Mouse (Mus musculus) small intestine, adult 2 months (tissue): ENCODE results near the gene Lpcat1. TPM values are rescaled to one million over a fixed set of nuclear protein-coding genes. Genes with fewer than 3 reads are reported as not detected.

Experiments used
- H3K27ac ChIP-seq: fragments of 200-500 bp; 2 replicates; pipeline ENCODE4 v1.5.1; 2012; ENCODE audit warnings: low read depth, low read length, control low read depth, inconsistent platforms; ENCODE audit not compliant: insufficient read depth
- H3K27me3 ChIP-seq: fragments of 200-500 bp; 2 replicates; pipeline ENCODE4 v1.6.1; 2012; ENCODE audit warnings: mild to moderate bottlenecking, moderate library complexity, low read length, inconsistent platforms; ENCODE audit not compliant: control insufficient read depth, insufficient read depth
- H3K36me3 ChIP-seq: fragments of 200-500 bp; 2 replicates; pipeline ENCODE4 v1.6.1; 2012; ENCODE audit warnings: mild to moderate bottlenecking, low read length, control low read depth, inconsistent platforms; ENCODE audit not compliant: control insufficient read depth, insufficient read depth
- H3K4me1 ChIP-seq: fragments of 200-500 bp; 2 replicates; pipeline ENCODE4 v1.6.1; 2012; ENCODE audit warnings: low read length, inconsistent platforms, mixed read lengths; ENCODE audit not compliant: control insufficient read depth, insufficient read depth, insufficient read length
- H3K4me3 ChIP-seq: fragments of 200-500 bp; 2 replicates; pipeline ENCODE4 v1.5.1; 2012; ENCODE audit warnings: low read depth, mild to moderate bottlenecking, control low read depth, inconsistent platforms, low read length, moderate library complexity
- CTCF ChIP-seq: fragments of 200-500 bp; IDR thresholded peaks from 2 replicates; pipeline ENCODE4 v1.5.1; 2012; ENCODE audit warnings: low read depth, mild to moderate bottlenecking, control low read depth, inconsistent platforms, low read length, moderate library complexity, mixed read lengths; ENCODE audit not compliant: insufficient replicate concordance, insufficient read length; ENCODE audit errors: extremely low read depth
- POLR2A ChIP-seq: fragments of 200-500 bp; IDR thresholded peaks from 2 replicates; pipeline ENCODE4 v1.6.1; 2012; ENCODE audit warnings: low read depth, mild to moderate bottlenecking, control low read depth, inconsistent platforms, low read length, moderate library complexity
- WGBS: fragments of 180-500 bp; shearing (Covaris S2); methylation state at CpG from one replicate; pipeline ENCODE4 v1.1.7; 2018; 5-methylcytosine and 5-hydroxymethylcytosine counted together
- polyA plus RNA-seq: library from polyadenylated mRNA; depleted of rRNA; stranded (reverse); fragments of >200 nt; gene quantifications from 2 replicates; pipeline ENCODE4 v1.2.3, GENCODE M21; 2012

Lpcat1 gene
- polyA plus RNA-seq, 1 experiment, result 6.8 TPM

GRCm38 (mm10) chr13:73477841-73478240 is 10.8 kb downstream of the Lpcat1 start:
- Histone ChIP-seq H3K4me1 (0 out of 2 replicates have a peak, but pooled peaks cover 8% of the 10 kb centered on the region), H3K4me3 (no peak overlapping the region), H3K36me3 (no peaks in the 10 kb centered on the region), H3K27me3 (no peaks in the 10 kb centered on the region), H3K27ac (no peak overlapping the region)
- TF ChIP-seq POLR2A (no peak), CTCF (no peak)
- 94% methylated on average over 2 of the region's 2 CpGs for WGBS

- Histone ChIP-seq H3K27ac (no peak overlapping the region), H3K4me1 (peaks cover 2% of the 10 kb centered on the region; the same call in 1 of the 2 replicates), H3K4me3 (no peak overlapping the region), H3K27me3 (no peaks in the 10 kb centered on the region), H3K36me3 (no peaks in the 10 kb centered on the region)
- TF ChIP-seq POLR2A (no peak), CTCF (no peak)
- 71% methylated on average over 7 of the region's 7 CpGs for WGBS
Measured at GRCm38 (mm10) chr13:73482476-73482875, 15.5 kb downstream of the Lpcat1 start.

- H3K4me1 ChIP-seq, result peaks cover 5% of the 10 kb centered on the region; the same call in 1 of the 2 replicates
- H3K36me3 ChIP-seq, result no peaks in the 10 kb centered on the region
- no peak overlapping the region for H3K27ac ChIP-seq
- 93% methylated on average over 6 of the region's 6 CpGs for WGBS
- H3K27me3 ChIP-seq, result no peaks in the 10 kb centered on the region
- TF ChIP-seq CTCF (no peak), POLR2A (no peak)
- no peak overlapping the region for H3K4me3 ChIP-seq
Measured at GRCm38 (mm10) chr13:73483331-73483730, 16.3 kb downstream of the Lpcat1 start.

GRCm38 (mm10) chr13:73484171-73484570 is 17.2 kb downstream of the Lpcat1 start:
- TF ChIP-seq POLR2A (no peak), CTCF (no peak)
- Histone ChIP-seq H3K36me3 (no peaks in the 10 kb centered on the region), H3K4me3 (no peak overlapping the region), H3K27me3 (no peaks in the 10 kb centered on the region), H3K4me1 (peaks cover 5% of the 10 kb centered on the region; the same call in 1 of the 2 replicates), H3K27ac (no peak overlapping the region)
- 39% methylated on average over 5 of the region's 5 CpGs for WGBS

- Histone ChIP-seq H3K4me1 (peaks cover 8% of the 10 kb centered on the region; the same call in 1 of the 2 replicates), H3K36me3 (no peaks in the 10 kb centered on the region), H3K27me3 (no peaks in the 10 kb centered on the region), H3K4me3 (no peak overlapping the region), H3K27ac (no peak overlapping the region)
- no peak for TF ChIP-seq CTCF
- no peak for TF ChIP-seq POLR2A
- 60% methylated on average over 3 of the region's 3 CpGs for WGBS
Measured at GRCm38 (mm10) chr13:73488105-73488504, 21.1 kb downstream of the Lpcat1 start.

- no peak overlapping the region for H3K4me3 ChIP-seq
- peaks cover 8% of the 10 kb centered on the region; the same call in 1 of the 2 replicates for H3K4me1 ChIP-seq
- H3K27me3 ChIP-seq, result no peaks in the 10 kb centered on the region
- WGBS, result 72% methylated on average over 9 of the region's 9 CpGs
- no peak overlapping the region for H3K27ac ChIP-seq
- no peak for TF ChIP-seq CTCF
- TF ChIP-seq POLR2A, result no peak
- H3K36me3 ChIP-seq, result no peaks in the 10 kb centered on the region
Measured at GRCm38 (mm10) chr13:73488707-73489106, 21.7 kb downstream of the Lpcat1 start.

- Histone ChIP-seq H3K27ac (no peak overlapping the region), H3K4me1 (peaks cover 5% of the 10 kb centered on the region; the same call in 1 of the 2 replicates), H3K27me3 (no peaks in the 10 kb centered on the region), H3K36me3 (no peaks in the 10 kb centered on the region), H3K4me3 (no peak overlapping the region)
- WGBS, result 80% methylated on average over 3 of the region's 3 CpGs
- TF ChIP-seq POLR2A (no peak), CTCF (no peak)
Measured at GRCm38 (mm10) chr13:73489986-73490385, 23.0 kb downstream of the Lpcat1 start.
